Mouse (Mus musculus) bone marrow macrophage, adult 2 months (primary cell): ENCODE data around the gene Phf24. TPM values are rescaled to one million over a fixed set of nuclear protein-coding genes. Genes with fewer than 3 reads are reported as not detected.
A peak's percentile ranks its signal among the peaks of the same experiment; 100 is the strongest.

Experiments
- H3K27ac ChIP-seq: 2 replicates; pipeline ENCODE4 v1.5.1; 2012; ENCODE audit warnings: low read depth, low read length; ENCODE audit not compliant: insufficient read depth
- H3K4me1 ChIP-seq: 2 replicates; pipeline ENCODE4 v1.6.1; 2012; ENCODE audit warnings: low read length; ENCODE audit not compliant: control insufficient read depth, insufficient read depth
- H3K4me3 ChIP-seq: 2 replicates; pipeline ENCODE4 v1.5.1; 2012; ENCODE audit warnings: mild to moderate bottlenecking, low read length, moderate library complexity; ENCODE audit not compliant: insufficient read depth
- CTCF ChIP-seq: IDR thresholded peaks from 2 replicates; pipeline ENCODE4 v1.5.1; 2012; ENCODE audit warnings: low read depth, mild to moderate bottlenecking, low read length, moderate library complexity
- POLR2A ChIP-seq: IDR thresholded peaks from 2 replicates; pipeline ENCODE4 v1.6.1; 2012; ENCODE audit warnings: mild to moderate bottlenecking, low read depth, low read length, borderline replicate concordance
- polyA plus RNA-seq: library from polyadenylated mRNA; stranded (reverse); fragments of >200 nt; gene quantifications from 2 replicates; pipeline ENCODE4 v1.2.4, GENCODE M21; 2012; ENCODE audit not compliant: missing spikeins, insufficient read depth, insufficient read length

Gene Phf24
- polyA plus RNA-seq, 1 experiment, result 0.70 TPM

GRCm38 (mm10) chr4:42904523-42904922 is 11.9 kb upstream of the Phf24 start:
- Histone ChIP-seq H3K4me3 (no peak overlapping the region), H3K27ac (no peak overlapping the region), H3K4me1 (peaks cover 5% of the 10 kb centered on the region; the same call in 1 of the 2 replicates)
- TF ChIP-seq CTCF (no peak), POLR2A (no peak)

- TF ChIP-seq CTCF, result no peak
- Histone ChIP-seq H3K4me1 (peaks cover 5% of the 10 kb centered on the region; the same call in 1 of the 2 replicates), H3K4me3 (no peak overlapping the region), H3K27ac (no peak overlapping the region)
Measured at GRCm38 (mm10) chr4:42904966-42905365, 11.5 kb upstream of the Phf24 start.

GRCm38 (mm10) chr4:42913391-42913790 is 3.1 kb upstream of the Phf24 start:
- no peaks in the 10 kb centered on the region for H3K4me1 ChIP-seq
- H3K4me3 ChIP-seq, result no peak overlapping the region
- TF ChIP-seq CTCF, result no peak
- no peak for TF ChIP-seq POLR2A
- H3K27ac ChIP-seq, result no peak overlapping the region

GRCm38 (mm10) chr4:42915311-42915710 is 1.1 kb upstream of the Phf24 start:
- TF ChIP-seq CTCF, result no peak
- no peak for TF ChIP-seq POLR2A
- Histone ChIP-seq H3K4me3 (no peak overlapping the region), H3K4me1 (no peaks in the 10 kb centered on the region), H3K27ac (no peak overlapping the region)

- H3K4me3 ChIP-seq, result no peak overlapping the region
- H3K27ac ChIP-seq, result no peak overlapping the region
- no peaks in the 10 kb centered on the region for H3K4me1 ChIP-seq
- TF ChIP-seq POLR2A, result no peak
- no peak for TF ChIP-seq CTCF
Measured at GRCm38 (mm10) chr4:42915966-42916365, 494 bp upstream of the Phf24 start.

GRCm38 (mm10) chr4:42917402-42917774 is 928 bp downstream of the Phf24 start:
- H3K4me1 ChIP-seq, result no peaks in the 10 kb centered on the region
- H3K4me3 ChIP-seq, result peak overlapping the region; percentile 48
- TF ChIP-seq POLR2A (no peak), CTCF (no peak)
- H3K27ac ChIP-seq, result no peak overlapping the region

- no peak overlapping the region for H3K4me3 ChIP-seq
- H3K4me1 ChIP-seq, result no peaks in the 10 kb centered on the region
- no peak overlapping the region for H3K27ac ChIP-seq
- no peak for TF ChIP-seq CTCF
Measured at GRCm38 (mm10) chr4:42920726-42921125, 4.3 kb downstream of the Phf24 start.

- no peak overlapping the region for H3K4me3 ChIP-seq
- H3K4me1 ChIP-seq, result no peaks in the 10 kb centered on the region
- no peak overlapping the region for H3K27ac ChIP-seq
- TF ChIP-seq CTCF (no peak), POLR2A (no peak)
Measured at GRCm38 (mm10) chr4:42921536-42921935, 5.1 kb downstream of the Phf24 start.

- TF ChIP-seq POLR2A, result no peak
- no peak for TF ChIP-seq CTCF
- no peak overlapping the region for H3K27ac ChIP-seq
- H3K4me3 ChIP-seq, result no peak overlapping the region
- H3K4me1 ChIP-seq, result no peaks in the 10 kb centered on the region
Measured at GRCm38 (mm10) chr4:42922056-42922455, 5.6 kb downstream of the Phf24 start.

GRCm38 (mm10) chr4:42922461-42922860 is 6.0 kb downstream of the Phf24 start:
- no peak for TF ChIP-seq POLR2A
- TF ChIP-seq CTCF, result no peak
- Histone ChIP-seq H3K4me1 (no peaks in the 10 kb centered on the region), H3K27ac (no peak overlapping the region), H3K4me3 (no peak overlapping the region)

GRCm38 (mm10) chr4:42924095-42924710 is 7.7 kb downstream of the Phf24 start:
- Histone ChIP-seq H3K4me1 (no peaks in the 10 kb centered on the region), H3K4me3 (no peak overlapping the region), H3K27ac (no peak overlapping the region)
- TF ChIP-seq CTCF, result no peak
- no peak for TF ChIP-seq POLR2A
